In the genomic region with DNA sequence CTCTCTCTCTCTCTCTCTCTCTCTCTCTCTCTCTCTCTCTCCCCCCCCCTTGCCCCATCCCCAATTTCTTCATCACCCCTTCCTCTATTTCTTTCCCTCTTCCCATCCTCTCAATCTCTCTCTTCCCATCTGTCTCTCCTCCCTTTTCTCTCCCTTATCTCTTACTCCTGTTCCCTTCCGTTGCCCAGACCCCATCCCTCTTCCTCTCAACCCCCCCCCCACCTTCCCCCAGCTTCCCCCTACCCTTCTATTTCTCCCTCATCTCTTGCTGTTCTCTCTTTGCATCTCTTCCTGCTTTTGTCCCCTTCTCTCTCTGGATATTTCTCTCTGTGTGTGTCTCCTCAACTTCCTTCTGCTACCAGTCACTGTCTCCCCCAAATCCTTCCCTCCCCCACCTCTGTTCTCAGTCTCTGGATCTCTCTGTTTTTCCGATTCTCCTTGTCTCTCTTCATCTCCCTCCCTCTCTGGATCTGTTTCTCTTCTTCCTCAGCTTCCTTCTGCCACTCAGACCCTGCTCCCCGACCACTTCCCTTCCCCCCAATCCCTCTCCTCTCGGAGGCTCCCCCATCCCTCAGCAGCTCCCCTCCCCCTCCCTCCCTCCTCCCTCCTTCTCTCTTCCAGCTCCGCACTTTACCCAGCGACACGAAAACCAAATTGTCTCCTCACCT, we compare ENCODE assay signal across 8 mouse cellular contexts. TPM values are rescaled to one million over a fixed set of nuclear protein-coding genes. Genes with fewer than 3 reads are reported as not detected.
DNase-seq lines count a peak whose midpoint lies in the region; ATAC-seq and TF ChIP-seq lines count a peak whose summit lies in the region.

A gene (plus strand): TSS at position 271 of the 668 bp plus-strand sequence.

- H3K27me3 ChIP-seq in testis, adult 2 months (ENCODE audit: control insufficient read depth, insufficient read depth, low read length), result no peaks in the 10 kb centered on the region
- H3K27me3 ChIP-seq in limb, embryonic 10.5 days (ENCODE audit: low read depth, poor library complexity, severe bottlenecking), result no peaks in the 10 kb centered on the region

- peak within 1 kb of the TSS; percentile 18; the same call in 1 of the 2 replicates for H3K27ac ChIP-seq in testis, adult 2 months (ENCODE audit: control insufficient read depth, insufficient read depth, low read depth, low read length)
- peak within 1 kb of the TSS; percentile 77 for H3K27ac ChIP-seq in limb, embryonic 10.5 days

- 0 out of 2 replicates have a peak, but pooled peaks have one; percentile 20 for ATAC-seq in frontal cortex, adult (ENCODE audit: low TSS enrichment)

- peaks cover 19% of the 10 kb centered on the region for H3K4me1 ChIP-seq in testis, adult 2 months (ENCODE audit: control insufficient read depth, insufficient read depth, low read length)
- H3K4me1 ChIP-seq in limb, embryonic 10.5 days, result peaks cover 36% of the 10 kb centered on the region

- no peak for DNase-seq in frontal cortex, postnatal 14 days (ENCODE audit: low spot score in 2 of 2)
- DNase-seq in testis, postnatal 10 days (ENCODE audit: low spot score), result no peak
- DNase-seq in limb, embryonic 10.5 days (ENCODE audit: low spot score), result peak; percentile 40
- no peak for DNase-seq in ovary, postnatal 14 days (ENCODE audit: low spot score)
- no peak for DNase-seq in B cell, adult 2 months
- no peak for DNase-seq in thymus, postnatal 10 days (ENCODE audit: low spot score in 2 of 2)

- H3K9me3 ChIP-seq in limb, embryonic 10.5 days (replicated peaks), result no peaks in the 10 kb centered on the region

- peak within 1 kb of the TSS; percentile 82 for H3K4me3 ChIP-seq in testis, adult 2 months (ENCODE audit: control insufficient read depth, low read depth, low read length)
- peak within 1 kb of the TSS; percentile 51 for H3K4me3 ChIP-seq in limb, embryonic 10.5 days

- no peak for TF ChIP-seq POLR2A in testis, adult 2 months (IDR thresholded peaks at IDR 0.05; ENCODE audit: control insufficient read depth, low read depth, low read length)

- WGBS in limb, embryonic 10.5 days, result 3% methylated on average over 7 of the region's 7 CpGs

- TF ChIP-seq CTCF in testis, adult 2 months (IDR thresholded peaks at IDR 0.05; ENCODE audit: control insufficient read depth, insufficient read depth, insufficient replicate concordance, low read depth, low read length), result no peak

- H3K36me3 ChIP-seq in testis, adult 2 months (ENCODE audit: control insufficient read depth, insufficient read depth, low read length), result no peaks in the 10 kb centered on the region; the same call in 1 of the 2 replicates
- peaks cover 13% of the 10 kb centered on the region for H3K36me3 ChIP-seq in limb, embryonic 10.5 days

RNA-seq across cellular contexts. Expression of the gene that starts here (rescaled TPM):
- polyA plus RNA-seq in testis, adult 2 months (2012; rRNA removed), result 10.9 and 13.1 TPM in 2 replicates
- 3.3 and 8.3 TPM in 2 replicates for polyA plus RNA-seq in limb, embryonic 10.5 days (2016; fragmentation: Nextera tagmentation; extraction: Ambion mirVana)
